In the genomic region with DNA sequence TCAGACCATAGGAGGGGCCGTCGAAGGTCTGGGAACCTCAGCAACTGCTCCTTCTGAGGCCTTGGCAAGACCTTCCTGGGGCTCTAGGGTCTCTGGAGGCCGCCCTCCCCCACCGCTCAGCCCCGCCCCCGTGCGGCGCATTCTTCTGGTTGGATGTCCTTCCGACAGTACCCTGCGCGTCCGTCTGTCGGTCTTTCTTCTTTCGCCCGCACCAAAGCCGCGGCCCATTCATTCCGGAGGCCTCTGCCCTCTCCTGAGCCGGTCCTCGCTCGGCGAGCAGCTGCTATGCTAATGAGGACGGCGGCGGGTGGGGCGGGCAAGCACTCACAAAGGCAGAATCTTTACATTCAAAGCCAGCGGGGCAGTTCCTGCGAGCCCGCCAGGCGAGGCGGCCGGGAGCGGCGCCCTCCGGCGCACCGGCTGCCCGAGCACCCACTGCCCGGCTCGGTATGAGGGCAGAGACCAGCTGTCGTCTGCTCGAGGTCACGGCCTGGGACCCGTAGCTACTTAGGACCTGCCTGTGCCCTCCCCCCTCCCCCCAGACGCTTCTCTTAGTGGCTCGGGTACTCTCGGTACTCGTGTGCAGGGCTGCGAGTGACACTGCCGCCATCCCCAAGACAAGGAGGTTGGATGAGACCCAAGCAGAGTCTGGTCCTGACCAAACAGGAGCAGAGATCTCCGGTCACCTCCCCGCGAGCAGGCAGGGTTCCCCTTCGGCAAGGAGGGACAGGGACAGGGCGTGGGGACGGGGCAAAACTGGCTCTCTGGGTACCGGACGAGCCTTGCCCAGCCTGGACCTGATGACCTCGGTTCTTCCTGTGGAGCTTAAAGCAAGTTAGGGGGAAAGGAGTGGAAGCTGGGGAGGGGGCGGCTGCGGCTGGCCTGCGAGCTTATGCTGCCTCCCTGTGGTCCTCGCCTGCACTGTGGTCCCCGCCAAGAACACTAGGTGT, we compare ENCODE assay signal across 1 mouse cellular context.
TF ChIP-seq lines count a peak whose summit lies in the region.

No protein-coding gene starts in this region.

TF ChIP-seq in myocyte, 11 proteins besides CTCF, POLR2A, EP300 and RAD21:
- no peak for TF ChIP-seq TCF12 (IDR thresholded peaks at IDR 0.05; ENCODE audit: insufficient read depth, poor library complexity, severe bottlenecking)
- peak; percentile 7 for TF ChIP-seq SRF (IDR thresholded peaks at IDR 0.05; ENCODE audit: control insufficient read depth, insufficient read length, low read depth)
- TF ChIP-seq MYOG (IDR thresholded peaks at IDR 0.05; ENCODE audit: control insufficient read depth in 1 of 3, insufficient read depth in 1 of 3, insufficient read length in 2 of 3, low read depth in 2 of 3): peak in 2 of 3 experiments; percentile 84
- no peak for TF ChIP-seq REST (IDR thresholded peaks at IDR 0.05; ENCODE audit: insufficient read depth, insufficient read length)
- peak in 2 of 3 experiments; percentile 47 to 68 for TF ChIP-seq MYOD1 (IDR thresholded peaks at IDR 0.05; ENCODE audit: control insufficient read depth in 1 of 3, insufficient read length in 2 of 3, low read depth in 2 of 3)
- TF ChIP-seq E2F4 (IDR thresholded peaks at IDR 0.05; ENCODE audit: insufficient read depth): no peak
- no peak for TF ChIP-seq POLR2AphosphoS2 (IDR thresholded peaks at IDR 0.05; ENCODE audit: insufficient read length, low read depth)
